Mouse (Mus musculus) intestine, embryonic 16.5 days (tissue): ENCODE results near the gene Tnfrsf13c. TPM values are rescaled to one million over a fixed set of nuclear protein-coding genes. Genes with fewer than 3 reads are reported as not detected.

ENCODE experiments used
- ATAC-seq: fragments of 200-750 bp; cut with Nextera tagmentation; 2 replicates; pipeline ENCODE4 v1.8.0; 2017; ENCODE audit warnings: moderate TSS enrichment, moderate library complexity
- H3K27ac ChIP-seq: fragments of 300-500 bp; sonication (generic); 2 replicates; pipeline ENCODE4 v1.5.1; 2014; ENCODE audit warnings: mild to moderate bottlenecking, low read length
- H3K27me3 ChIP-seq: fragments of 300-500 bp; sonication (generic); replicated peaks from 2 replicates; pipeline ENCODE4 v1.6.1; 2014; ENCODE audit warnings: low read length, control low read depth, mixed read lengths; ENCODE audit not compliant: control insufficient read depth, insufficient read depth
- H3K36me3 ChIP-seq: fragments of 300-500 bp; sonication (generic); 2 replicates; pipeline ENCODE4 v1.6.1; 2014; ENCODE audit warnings: low read length, control low read depth; ENCODE audit not compliant: control insufficient read depth, insufficient read depth
- H3K4me1 ChIP-seq: fragments of 300-500 bp; sonication (generic); 2 replicates; pipeline ENCODE4 v1.6.1; 2014; ENCODE audit warnings: low read length, control low read depth, mixed read lengths; ENCODE audit not compliant: control insufficient read depth, insufficient read depth
- H3K4me2 ChIP-seq: fragments of 300-500 bp; sonication (generic); 2 replicates; pipeline ENCODE4 v1.6.1; 2014; ENCODE audit warnings: low read depth, low read length, control low read depth
- H3K4me3 ChIP-seq: fragments of 300-500 bp; sonication (generic); 2 replicates; pipeline ENCODE4 v1.5.1; 2014; ENCODE audit warnings: mild to moderate bottlenecking, low read length
- H3K9ac ChIP-seq: fragments of 300-500 bp; sonication (generic); 2 replicates; pipeline ENCODE4 v1.6.1; 2014; ENCODE audit warnings: low read depth, low read length
- H3K9me3 ChIP-seq: fragments of 300-500 bp; sonication (generic); 2 replicates; pipeline ENCODE4 v1.6.1; 2016; ENCODE audit warnings: low read length, control low read depth; ENCODE audit not compliant: control insufficient read depth
- WGBS: fragments of 180-500 bp; shearing (Covaris S2); extraction: QIAGEN DNeasy Blood & Tissue Kit; methylation state at CpG from one replicate; pipeline ENCODE4 v1.1.7; 2014; 5-methylcytosine and 5-hydroxymethylcytosine counted together
- polyA plus RNA-seq: library from polyadenylated mRNA; unstranded; fragments of >200 nt; fragmentation: Nextera tagmentation; extraction: Ambion mirVana; gene quantifications from 2 replicates; pipeline ENCODE4 v1.2.1, GENCODE M21; 2015

Gene Tnfrsf13c
- polyA plus RNA-seq, 1 experiment from 2014 or later = 0.11 TPM

DNA sequence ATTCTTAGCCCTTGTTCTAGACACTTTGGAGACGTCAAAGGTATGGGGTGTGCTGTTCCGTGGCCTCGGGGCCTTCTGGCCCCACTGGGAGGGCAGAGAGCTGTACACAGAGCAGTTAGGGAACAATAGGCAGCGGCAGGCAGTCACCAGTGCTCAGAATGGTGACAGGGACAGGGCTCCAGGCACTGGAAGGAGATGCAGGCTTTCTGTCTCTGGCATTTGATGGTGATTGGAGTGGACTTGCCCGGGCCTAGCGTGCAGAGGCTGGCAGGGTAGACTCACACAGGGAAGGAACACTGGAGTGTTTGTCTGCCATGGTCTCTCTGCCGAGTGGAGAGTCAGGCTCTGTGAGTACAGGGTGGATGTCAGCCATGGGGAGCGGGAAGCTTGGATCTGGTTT lies 31.6 kb downstream of the Tnfrsf13c start:
- H3K4me2 ChIP-seq = no peak overlapping the region
- H3K4me3 ChIP-seq = no peak overlapping the region
- no peak overlapping the region for H3K27ac ChIP-seq
- WGBS = 88% methylated on average over 8 of the region's 8 CpGs
- H3K36me3 ChIP-seq = peaks cover 52% of the 10 kb centered on the region
- H3K27me3 ChIP-seq = no peaks in the 10 kb centered on the region
- H3K9me3 ChIP-seq = no peaks in the 10 kb centered on the region
- H3K4me1 ChIP-seq = no peaks in the 10 kb centered on the region
- H3K9ac ChIP-seq = no peak overlapping the region
- ATAC-seq = no peak

GRCm38 (mm10) chr15:82188481-82189240 lies 35.5 kb downstream of the Tnfrsf13c start:
- Histone ChIP-seq H3K4me2 (no peak overlapping the region), H3K27me3 (no peaks in the 10 kb centered on the region), H3K27ac (no peak overlapping the region), H3K9me3 (no peaks in the 10 kb centered on the region), H3K36me3 (peaks cover 46% of the 10 kb centered on the region), H3K4me1 (no peaks in the 10 kb centered on the region), H3K9ac (no peak overlapping the region), H3K4me3 (no peak overlapping the region)
- no peak for ATAC-seq
- WGBS = 97% methylated on average over 10 of the region's 10 CpGs

- H3K36me3 ChIP-seq = peaks cover 42% of the 10 kb centered on the region
- no peak overlapping the region for H3K4me3 ChIP-seq
- WGBS = 83% methylated on average over 1 of the region's 1 CpGs
- ATAC-seq = no peak
- no peaks in the 10 kb centered on the region for H3K4me1 ChIP-seq
- H3K27ac ChIP-seq = no peak overlapping the region
- H3K4me2 ChIP-seq = no peak overlapping the region
- no peak overlapping the region for H3K9ac ChIP-seq
- no peaks in the 10 kb centered on the region for H3K9me3 ChIP-seq
- no peaks in the 10 kb centered on the region for H3K27me3 ChIP-seq
Measured at GRCm38 (mm10) chr15:82187924-82188323, 36.2 kb downstream of the Tnfrsf13c start.

DNA sequence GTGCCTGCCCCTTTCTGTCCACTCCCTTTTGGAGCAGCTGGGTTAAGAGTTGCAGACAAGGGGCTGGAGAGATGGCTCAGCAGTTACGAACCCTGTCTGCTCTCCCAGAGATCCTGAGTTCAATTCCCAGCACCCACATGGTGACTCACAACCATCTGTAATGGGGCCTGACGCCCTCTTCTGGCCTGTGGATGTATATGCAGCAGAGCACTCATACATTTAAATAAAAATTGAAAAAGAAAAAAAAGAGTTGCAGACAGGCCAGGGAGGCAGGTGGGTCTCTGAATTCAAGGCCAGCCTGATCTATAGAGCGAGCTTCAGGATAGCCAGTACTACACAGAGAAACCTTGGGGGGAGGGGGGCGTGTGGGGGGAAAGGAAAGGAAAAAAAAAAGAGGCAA lies 36.8 kb downstream of the Tnfrsf13c start:
- Histone ChIP-seq H3K4me2 (no peak overlapping the region), H3K9ac (no peak overlapping the region), H3K27ac (no peak overlapping the region), H3K4me1 (no peaks in the 10 kb centered on the region), H3K4me3 (no peak overlapping the region), H3K9me3 (no peaks in the 10 kb centered on the region), H3K36me3 (peaks cover 39% of the 10 kb centered on the region), H3K27me3 (no peaks in the 10 kb centered on the region)
- WGBS = 84% methylated on average over 4 of the region's 4 CpGs
- no peak for ATAC-seq

DNA sequence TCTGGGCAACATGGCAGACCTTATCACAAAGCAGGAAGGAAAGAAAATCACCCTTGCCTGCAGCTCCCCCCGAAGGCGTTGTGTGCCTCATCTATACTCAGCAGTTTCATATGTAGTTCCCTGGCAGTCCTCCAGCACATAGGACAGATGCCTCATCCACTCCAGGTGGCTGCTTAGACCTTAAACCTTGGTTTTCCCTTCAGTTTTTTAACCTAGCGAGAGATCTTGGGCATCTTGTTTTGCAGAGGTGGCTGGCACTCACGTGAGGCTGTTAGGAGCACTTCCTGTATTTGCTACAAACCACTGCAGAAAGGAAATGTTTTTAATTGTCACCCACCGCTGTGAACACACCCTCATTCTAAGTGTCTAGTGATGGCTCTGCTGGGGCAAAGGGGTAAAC lies 37.2 kb downstream of the Tnfrsf13c start:
- Histone ChIP-seq H3K27me3 (no peaks in the 10 kb centered on the region), H3K4me2 (no peak overlapping the region), H3K27ac (no peak overlapping the region), H3K36me3 (peaks cover 40% of the 10 kb centered on the region), H3K4me1 (no peaks in the 10 kb centered on the region), H3K9ac (no peak overlapping the region), H3K4me3 (no peak overlapping the region), H3K9me3 (no peaks in the 10 kb centered on the region)
- 90% methylated on average over 5 of the region's 5 CpGs for WGBS
- ATAC-seq = no peak

- no peak overlapping the region for H3K27ac ChIP-seq
- no peaks in the 10 kb centered on the region for H3K27me3 ChIP-seq
- ATAC-seq = peak; percentile 29
- no peak overlapping the region for H3K4me3 ChIP-seq
- H3K9ac ChIP-seq = no peak overlapping the region
- no peaks in the 10 kb centered on the region for H3K4me1 ChIP-seq
- peaks cover 46% of the 10 kb centered on the region for H3K36me3 ChIP-seq
- H3K9me3 ChIP-seq = no peaks in the 10 kb centered on the region
- no peak overlapping the region for H3K4me2 ChIP-seq
- 78% methylated on average over 14 of the region's 14 CpGs for WGBS
Measured at GRCm38 (mm10) chr15:82186131-82186530, 38.0 kb downstream of the Tnfrsf13c start.

GRCm38 (mm10) chr15:82185062-82185783 lies 38.9 kb downstream of the Tnfrsf13c start:
- Histone ChIP-seq H3K4me3 (no peak overlapping the region), H3K9ac (no peak overlapping the region), H3K4me2 (no peak overlapping the region), H3K4me1 (no peaks in the 10 kb centered on the region), H3K9me3 (no peaks in the 10 kb centered on the region), H3K27ac (peak overlapping the region; percentile 39), H3K27me3 (no peaks in the 10 kb centered on the region), H3K36me3 (peaks cover 52% of the 10 kb centered on the region)
- WGBS = 73% methylated on average over 14 of the region's 14 CpGs
- ATAC-seq = peak; percentile 29

GRCm38 (mm10) chr15:82184656-82185055 lies 39.5 kb downstream of the Tnfrsf13c start:
- H3K9me3 ChIP-seq = no peaks in the 10 kb centered on the region
- peak; percentile 58 for ATAC-seq
- no peaks in the 10 kb centered on the region for H3K4me1 ChIP-seq
- peak overlapping the region; percentile 39 for H3K27ac ChIP-seq
- peaks cover 58% of the 10 kb centered on the region for H3K36me3 ChIP-seq
- H3K9ac ChIP-seq = no peak overlapping the region
- no peaks in the 10 kb centered on the region for H3K27me3 ChIP-seq
- WGBS = 70% methylated on average over 10 of the region's 10 CpGs
- no peak overlapping the region for H3K4me2 ChIP-seq
- no peak overlapping the region for H3K4me3 ChIP-seq

GRCm38 (mm10) chr15:82184183-82184582 lies 40.0 kb downstream of the Tnfrsf13c start:
- no peak overlapping the region for H3K4me2 ChIP-seq
- H3K9ac ChIP-seq = no peak overlapping the region
- peaks cover 63% of the 10 kb centered on the region for H3K36me3 ChIP-seq
- H3K9me3 ChIP-seq = no peaks in the 10 kb centered on the region
- no peaks in the 10 kb centered on the region for H3K4me1 ChIP-seq
- H3K4me3 ChIP-seq = no peak overlapping the region
- H3K27ac ChIP-seq = peak overlapping the region; percentile 39; the same call in 1 of the 2 replicates
- 70% methylated on average over 7 of the region's 7 CpGs for WGBS
- peak; percentile 73 for ATAC-seq
- H3K27me3 ChIP-seq = no peaks in the 10 kb centered on the region
